Mouse (Mus musculus) right cerebral cortex, postnatal 14 days (tissue): ENCODE measurements around the gene Nosip.
"Not testable (repeated sequence)": the region's sequence is repeated elsewhere in the genome, so short reads cannot be mapped to it uniquely, and the experiment has no call there.

Experiments used
- DNase-seq: peaks from one replicate; pipeline ENCODE4 v3.0.0; 2022

The Nosip gene

GRCm38 (mm10) chr7:45062239-45062835 is at the start of gene Nosip, which contains the start of gene Prrg2:
Gene Nosip, plus strand, starts transcription at chr7:45062429.
Gene Prrg2, minus strand, starts transcription at chr7:45062677.
- DNase-seq = peak; percentile 92

- no peak for DNase-seq
Measured at GRCm38 (mm10) chr7:45012824-45013223, 49.4 kb upstream of the Nosip start.

GRCm38 (mm10) chr7:45013366-45014095 is 48.7 kb upstream of the Nosip start:
- DNase-seq = no peak

GRCm38 (mm10) chr7:45014096-45014451 is 48.2 kb upstream of the Nosip start:
- DNase-seq = no peak

- no peak for DNase-seq
Measured at GRCm38 (mm10) chr7:45015344-45015956, 46.8 kb upstream of the Nosip start.

GRCm38 (mm10) chr7:45015957-45016612 is 46.1 kb upstream of the Nosip start, which contains the start of gene Scaf1:
Gene Scaf1, minus strand, starts transcription at chr7:45016363.
- DNase-seq = peak; percentile 99

- DNase-seq = no peak
Measured at GRCm38 (mm10) chr7:45016761-45017160, 45.5 kb upstream of the Nosip start.

- peak; percentile 59 for DNase-seq
Measured at GRCm38 (mm10) chr7:45017242-45018061, 44.8 kb upstream of the Nosip start, which contains the start of gene Rras. Gene Rras, plus strand, starts transcription at chr7:45017961.

- DNase-seq = no peak
Measured at GRCm38 (mm10) chr7:45019031-45019571, 43.1 kb upstream of the Nosip start.

GRCm38 (mm10) chr7:45020225-45020624 is 42.0 kb upstream of the Nosip start:
- DNase-seq = no peak

- DNase-seq = not testable (repeated sequence)
Measured at GRCm38 (mm10) chr7:45023711-45024110, 38.5 kb upstream of the Nosip start.

GRCm38 (mm10) chr7:45024281-45025248 is 37.7 kb upstream of the Nosip start:
- no peak for DNase-seq

GRCm38 (mm10) chr7:45025601-45026220 is 36.5 kb upstream of the Nosip start:
- no peak for DNase-seq

GRCm38 (mm10) chr7:45026256-45026655 is 36.0 kb upstream of the Nosip start:
- DNase-seq = no peak

- DNase-seq = no peak
Measured at GRCm38 (mm10) chr7:45027761-45028160, 34.5 kb upstream of the Nosip start.

- DNase-seq = no peak
Measured at GRCm38 (mm10) chr7:45028351-45028750, 33.9 kb upstream of the Nosip start.

- no peak for DNase-seq
Measured at GRCm38 (mm10) chr7:45029995-45030394, 32.2 kb upstream of the Nosip start.

- DNase-seq = no peak
Measured at GRCm38 (mm10) chr7:45030857-45031256, 31.4 kb upstream of the Nosip start.

- DNase-seq = no peak
Measured at GRCm38 (mm10) chr7:45033722-45034359, 28.4 kb upstream of the Nosip start.

GRCm38 (mm10) chr7:45035631-45036030 is 26.6 kb upstream of the Nosip start:
- no peak for DNase-seq
